Mouse (Mus musculus) adrenal gland, postnatal 0 days (tissue): ENCODE data around the gene Zswim1. TPM values are rescaled to one million over a fixed set of nuclear protein-coding genes. Genes with fewer than 3 reads are reported as not detected.

Experiments used
- polyA plus RNA-seq: library from polyadenylated mRNA; unstranded; fragments of >200 nt; fragmentation: Nextera tagmentation; extraction: Ambion mirVana; gene quantifications from 2 replicates; pipeline ENCODE4 v1.2.1, GENCODE M21; 2015

Zswim1 gene
- 7.9 and 12.0 TPM in 2 replicates for polyA plus RNA-seq

DNA sequence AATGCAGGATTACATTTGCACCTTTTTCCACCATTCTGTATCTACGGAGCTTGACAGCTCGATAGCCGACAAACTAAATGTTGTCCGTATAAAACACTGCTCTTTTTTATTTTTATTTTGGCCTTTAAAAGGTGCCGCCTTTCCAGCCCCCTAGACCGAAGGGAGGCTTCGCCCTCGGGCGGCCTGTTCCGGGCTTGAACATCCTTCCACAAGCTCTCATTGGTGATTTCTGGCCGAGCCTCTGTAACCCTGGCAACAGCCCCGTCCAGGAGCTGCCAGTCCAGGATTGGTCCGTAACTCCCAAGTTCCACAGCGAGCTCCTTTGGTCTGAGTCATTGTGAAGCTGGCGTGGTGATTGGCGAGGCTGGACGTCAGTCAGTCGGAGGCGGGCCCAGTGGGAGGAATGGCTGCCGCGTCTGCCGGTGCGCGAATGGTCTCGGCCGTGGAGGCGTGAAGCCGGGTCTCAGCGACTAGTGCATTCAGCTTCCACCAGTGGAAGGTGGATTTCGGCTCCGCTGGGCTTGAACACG lies at the start of gene Zswim1:
Gene Zswim1 (plus strand): TSS at position 51 of the 530 bp plus-strand sequence.

DNA sequence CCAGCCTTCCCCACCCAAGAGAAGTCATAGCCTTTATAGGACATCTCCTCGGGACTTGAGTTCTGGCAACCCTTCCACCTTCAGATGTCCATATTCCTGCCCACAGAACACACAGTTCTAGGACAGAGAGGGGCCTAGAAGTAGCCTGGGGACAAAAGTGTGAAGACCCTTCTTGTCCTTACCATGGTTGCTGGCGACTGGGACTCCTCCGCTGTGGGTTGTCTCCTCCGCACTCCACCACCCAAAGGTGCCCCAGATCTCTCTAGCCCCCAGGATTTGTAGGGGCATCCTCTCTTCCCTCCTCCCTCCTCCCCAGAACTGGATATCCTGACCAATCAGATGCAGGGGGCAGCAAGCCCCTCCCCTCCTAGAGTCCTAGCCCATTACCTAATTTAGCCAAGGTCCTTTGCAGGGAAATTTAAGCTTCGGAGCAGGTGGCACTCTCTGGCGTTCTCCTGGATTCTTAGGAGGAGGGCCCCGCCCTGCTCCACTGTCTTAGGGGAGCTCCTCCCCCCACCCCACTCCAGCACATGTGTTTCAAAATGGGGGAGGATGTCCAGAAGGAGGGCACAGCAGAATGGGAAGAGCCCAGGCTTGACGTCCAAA lies 42.9 kb upstream of the Zswim1 start, which contains the start of gene Tnnc2:
Gene Tnnc2 (minus strand): TSS at position 487 of the 606 bp plus-strand sequence.

DNA sequence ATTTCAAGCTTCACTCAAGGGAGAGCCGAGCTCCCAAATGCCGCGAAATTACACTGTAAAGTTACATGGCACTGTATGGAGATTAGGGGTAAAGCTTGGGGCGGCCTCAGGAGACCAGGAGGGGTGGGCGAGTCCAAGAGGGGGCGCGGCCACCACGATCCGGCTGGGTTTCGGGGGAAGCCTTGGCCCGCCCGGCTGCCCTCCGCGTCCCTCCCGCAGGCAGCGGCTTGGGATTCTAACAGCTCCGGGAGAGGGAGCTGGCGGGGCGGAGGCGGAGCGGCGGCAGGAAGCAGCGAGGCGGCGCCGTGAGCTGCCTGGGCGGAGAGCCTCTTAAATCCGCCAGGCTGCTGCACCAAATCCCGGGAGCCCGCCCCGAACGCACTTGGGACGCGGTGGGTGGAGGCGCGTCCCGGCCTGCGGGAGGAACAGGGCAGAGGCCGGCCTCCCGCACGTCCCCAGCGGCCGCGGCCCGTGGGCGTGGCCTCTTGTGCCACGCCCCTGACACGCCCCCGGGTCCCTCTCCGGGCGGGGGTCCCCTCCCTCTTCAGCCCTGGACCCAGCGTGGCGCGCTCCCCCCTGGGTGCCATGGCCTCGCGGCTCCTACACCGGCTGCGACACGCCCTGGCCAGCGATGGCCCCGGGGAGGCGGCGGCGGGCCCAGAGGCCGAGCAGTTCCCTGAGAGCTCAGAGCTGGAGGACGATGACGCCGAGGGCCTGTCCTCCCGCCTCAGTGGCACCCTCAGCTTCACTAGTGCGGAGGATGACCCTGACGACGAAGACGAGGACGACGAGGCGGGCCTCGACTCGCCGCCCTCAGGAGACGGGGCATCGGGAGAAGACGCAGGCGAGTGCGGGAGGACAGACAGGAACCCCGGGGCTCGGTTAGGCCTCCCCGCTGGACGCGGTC lies 36.8 kb upstream of the Zswim1 start, which contains the start of gene Snx21:
Gene Snx21 (plus strand): TSS at position 343 of the 907 bp plus-strand sequence.

DNA sequence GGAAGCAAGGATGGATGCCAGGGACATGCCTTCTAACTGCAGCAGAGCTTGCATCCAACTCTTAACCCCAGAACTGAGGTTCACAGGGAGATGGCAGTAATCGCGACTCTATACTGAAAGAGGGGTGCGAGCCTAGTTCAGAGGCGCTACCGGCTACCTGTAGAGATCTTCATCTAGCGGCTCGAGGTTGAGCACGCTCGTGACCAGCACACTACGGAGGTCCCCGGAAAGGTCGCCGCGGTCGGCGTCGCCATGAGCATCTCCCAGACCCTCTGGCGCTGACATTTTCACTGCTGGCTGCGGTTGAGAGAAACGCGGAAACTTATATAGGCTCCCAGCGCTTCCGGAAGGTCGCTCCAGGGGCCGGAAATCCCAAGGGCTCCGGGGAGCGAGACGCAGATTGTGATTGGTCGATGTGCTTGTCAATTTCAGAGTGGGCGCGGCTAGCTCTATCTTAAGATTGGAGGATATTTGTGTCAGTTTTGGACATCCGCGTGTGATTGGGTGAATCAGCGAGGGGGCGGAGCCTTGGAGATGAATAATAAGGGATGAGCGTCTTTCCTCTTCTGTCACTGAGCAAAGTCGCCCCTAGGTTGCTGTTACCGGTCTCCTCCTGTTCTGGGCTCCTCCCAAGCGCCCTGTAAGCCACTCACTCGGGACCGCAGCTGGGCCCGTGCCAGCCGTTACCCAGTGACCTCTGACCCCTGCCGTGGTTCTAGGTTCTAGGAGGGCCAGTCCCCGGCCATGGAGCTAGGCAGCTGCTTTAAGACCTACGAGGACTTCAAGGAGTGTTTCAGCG lies 17.8 kb upstream of the Zswim1 start, which contains the start of the genes Acot8 and Zswim3:
Gene Acot8 (minus strand): TSS at position 350 of the 799 bp plus-strand sequence.
Gene Zswim3 (plus strand): TSS at position 566 of the 799 bp plus-strand sequence.

DNA sequence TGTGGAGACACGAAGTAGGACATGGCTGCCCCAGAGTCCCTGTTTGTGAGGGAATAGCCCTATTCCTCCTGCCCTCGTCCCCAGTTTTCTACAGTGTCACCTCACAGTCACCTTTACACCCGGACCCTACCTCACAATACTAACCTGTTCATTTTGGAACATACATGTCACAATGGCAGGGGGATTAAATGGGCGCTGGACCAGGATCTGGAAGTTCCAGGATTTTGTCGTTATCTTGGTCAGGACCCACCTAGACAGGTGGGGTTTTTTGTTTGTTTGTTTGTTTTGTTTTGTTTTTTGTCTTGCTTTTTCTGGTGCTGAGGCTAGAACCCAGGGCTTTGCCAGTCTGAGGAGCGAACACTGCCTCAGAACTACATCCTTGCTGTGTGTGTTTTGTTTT lies 6.0 kb downstream of the Zswim1 start, which contains the start of gene Spata25:
Gene Spata25 (minus strand): TSS at position 101 of the 400 bp plus-strand sequence.

DNA sequence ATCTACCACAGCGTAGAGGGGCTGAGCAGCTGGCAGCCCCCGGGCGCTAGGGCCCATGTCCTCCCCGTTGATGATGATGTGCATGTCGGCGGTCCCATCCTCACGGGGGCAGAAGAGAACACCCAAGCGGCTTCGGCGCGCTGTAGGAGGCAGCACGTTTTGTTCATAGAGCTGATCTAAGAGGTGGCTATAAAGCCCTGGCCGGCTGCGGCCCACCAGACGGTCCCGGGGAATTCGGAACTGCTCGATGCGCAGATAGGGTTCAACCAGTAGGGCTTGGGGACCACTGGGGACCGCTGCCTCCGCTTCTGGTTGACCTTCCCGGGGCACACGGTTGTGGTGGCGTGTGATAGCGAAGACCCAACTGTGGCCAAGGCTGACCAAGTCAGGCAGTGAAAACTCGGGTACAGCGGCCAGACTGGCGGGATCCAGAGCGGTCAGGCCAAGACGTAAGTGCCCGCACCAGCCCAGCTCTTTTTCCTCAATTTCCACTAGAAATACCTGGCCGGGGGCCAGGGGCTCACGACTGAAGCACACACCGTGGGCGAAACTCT lies 10.3 kb downstream of the Zswim1 start, which contains the start of gene Ctsa:
Gene Ctsa (plus strand): TSS at position 126 of the 554 bp plus-strand sequence.

DNA sequence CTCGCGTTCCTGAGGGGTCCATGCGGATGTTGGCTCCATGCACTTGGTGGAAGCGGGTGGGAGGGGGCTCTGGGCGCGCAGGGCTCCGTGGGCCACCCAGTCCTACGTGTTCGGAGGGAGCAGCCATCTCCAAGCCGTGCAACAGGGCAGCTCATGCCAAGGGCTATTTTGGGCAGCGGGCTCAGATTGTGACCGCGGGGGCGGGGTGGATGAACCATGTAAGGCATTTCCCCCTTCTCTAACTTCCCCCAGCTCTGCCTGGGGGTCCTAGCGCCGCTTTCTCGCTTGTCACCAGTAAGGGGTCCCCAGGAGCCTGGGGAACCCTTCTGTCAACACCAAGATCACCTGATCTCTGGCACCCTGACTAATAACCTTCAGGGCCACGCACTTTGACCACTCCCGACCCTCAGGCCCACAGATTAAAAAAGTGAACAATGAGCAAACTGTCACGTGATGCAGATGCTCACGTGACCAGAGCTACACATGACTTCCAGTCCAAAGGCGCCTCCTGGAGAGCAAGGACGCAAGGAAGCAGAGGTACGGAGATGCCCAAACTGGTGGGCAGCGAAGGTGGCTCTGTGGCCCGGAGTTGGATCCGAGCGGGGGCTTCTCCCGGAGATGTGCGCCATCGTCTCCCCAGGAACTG lies 11.0 kb downstream of the Zswim1 start, which contains the start of gene Neurl2:
Gene Neurl2 (minus strand): TSS at position 143 of the 646 bp plus-strand sequence.

DNA sequence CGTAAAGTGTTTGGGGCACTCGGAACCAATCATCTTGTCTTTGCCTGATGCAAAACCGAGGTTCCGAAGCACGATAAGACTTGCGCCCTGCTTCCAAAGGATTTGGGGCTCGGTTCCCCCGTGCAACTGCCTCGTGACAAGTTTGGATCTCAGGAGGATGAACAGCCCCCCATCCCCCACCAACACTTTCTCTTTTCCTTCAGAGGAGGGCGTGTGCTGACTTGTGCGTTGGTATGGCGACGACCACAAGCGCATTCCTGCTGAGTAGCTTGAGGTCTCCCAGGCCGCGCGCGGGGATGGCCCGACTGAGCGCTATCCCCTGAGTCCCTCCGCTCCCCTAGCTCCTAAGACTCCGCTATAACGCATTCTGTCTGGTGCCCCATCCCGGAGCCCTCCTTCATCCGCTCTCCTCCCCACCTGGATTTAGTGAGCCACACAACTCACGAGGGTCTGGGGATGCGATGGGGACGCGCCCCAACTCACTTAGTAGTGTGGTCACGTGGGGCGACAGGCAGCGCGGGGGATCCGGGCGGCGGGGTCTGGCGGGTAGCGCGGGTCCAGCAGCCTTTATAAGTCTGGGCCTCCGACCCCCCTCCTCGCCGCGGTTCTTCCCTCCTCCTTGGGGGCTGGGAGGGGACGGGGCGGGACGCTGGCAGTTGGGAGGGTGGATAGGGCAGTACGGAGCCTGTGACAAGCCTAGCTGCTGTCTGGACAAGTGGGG lies 34.8 kb downstream of the Zswim1 start, which contains the start of gene Pltp:
Gene Pltp (minus strand): TSS at position 611 of the 721 bp plus-strand sequence.

Other genes starting within 250 kb of the Zswim1 start
- not detected in 2 replicates for gene Spint3, start 249.2 kb upstream of the Zswim1 start, polyA plus RNA-seq
- gene Wfdc6a, start 237.2 kb upstream of the Zswim1 start, polyA plus RNA-seq: 2.2 TPM in 2 replicates
- 0.18 TPM in 1 of 2 replicates, not detected in the other for gene Eppin, start 229.1 kb upstream of the Zswim1 start, polyA plus RNA-seq
- gene Wfdc6b, start 209.2 kb upstream of the Zswim1 start, polyA plus RNA-seq: not detected in 2 replicates
- gene Wfdc8, start 209.1 kb upstream of the Zswim1 start, polyA plus RNA-seq: 0.26 TPM in 1 of 2 replicates, not detected in the other
- not detected in 2 replicates for gene Wfdc16, start 183.9 kb upstream of the Zswim1 start, polyA plus RNA-seq
- gene Wfdc10, start 166.6 kb upstream of the Zswim1 start, polyA plus RNA-seq: 0.33 TPM in 1 of 2 replicates, not detected in the other
- gene Wfdc9, start 166.1 kb upstream of the Zswim1 start, polyA plus RNA-seq: not detected in 2 replicates
- not detected in 2 replicates for gene Wfdc11, start 148.6 kb upstream of the Zswim1 start, polyA plus RNA-seq
- 0.21 and 0.61 TPM in 2 replicates for gene Wfdc13, start 137.6 kb upstream of the Zswim1 start, polyA plus RNA-seq
- gene Spint4, start 124.2 kb upstream of the Zswim1 start, polyA plus RNA-seq: not detected in 2 replicates
- not detected in 2 replicates for gene Spint5, start 107.4 kb upstream of the Zswim1 start, polyA plus RNA-seq
- gene Wfdc3, start 76.8 kb upstream of the Zswim1 start, polyA plus RNA-seq: 0.30 and 0.70 TPM in 2 replicates
- 52.3 and 62.8 TPM in 2 replicates for gene Dnttip1, start 76.7 kb upstream of the Zswim1 start, polyA plus RNA-seq
- 79.0 and 81.0 TPM in 2 replicates for gene Ube2c, start 52.8 kb upstream of the Zswim1 start, polyA plus RNA-seq
- 19.4 and 89.9 TPM in 2 replicates for gene Tnnc2, start 42.7 kb upstream of the Zswim1 start, polyA plus RNA-seq
- 34.8 and 51.2 TPM in 2 replicates for gene Snx21, start 36.9 kb upstream of the Zswim1 start, polyA plus RNA-seq
- 15.9 and 18.7 TPM in 2 replicates for gene Acot8, start 17.8 kb upstream of the Zswim1 start, polyA plus RNA-seq
- 4.1 and 4.6 TPM in 2 replicates for gene Zswim3, start 17.6 kb upstream of the Zswim1 start, polyA plus RNA-seq
- not detected in 2 replicates for gene Spata25, start 5.9 kb downstream of the Zswim1 start, polyA plus RNA-seq
- 120 and 175 TPM in 2 replicates for gene Ctsa, start 10.2 kb downstream of the Zswim1 start, polyA plus RNA-seq
- 6.9 and 7.3 TPM in 2 replicates for gene Neurl2, start 10.8 kb downstream of the Zswim1 start, polyA plus RNA-seq
- gene Pltp, start 35.0 kb downstream of the Zswim1 start, polyA plus RNA-seq: 15.2 and 19.5 TPM in 2 replicates
- 65.8 and 77.0 TPM in 2 replicates for gene Pcif1, start 56.6 kb downstream of the Zswim1 start, polyA plus RNA-seq
- 5.2 and 6.4 TPM in 2 replicates for gene Zfp335, start 89.1 kb downstream of the Zswim1 start, polyA plus RNA-seq
- gene Mmp9, start 118.1 kb downstream of the Zswim1 start, polyA plus RNA-seq: 1.8 and 2.3 TPM in 2 replicates
- gene Slc12a5, start 138.1 kb downstream of the Zswim1 start, polyA plus RNA-seq: 1.0 and 2.0 TPM in 2 replicates
- 23.1 and 27.8 TPM in 2 replicates for gene Ncoa5, start 212.2 kb downstream of the Zswim1 start, polyA plus RNA-seq
- 13.0 and 21.6 TPM in 2 replicates for gene Cd40, start 232.9 kb downstream of the Zswim1 start, polyA plus RNA-seq